Mouse (Mus musculus): Measurements from ENCODE around the gene Lrpprc.

GRCm38 (mm10) chr17:84656653-84657421 is 133.8 kb downstream of the Lrpprc start:
- TF ChIP-seq CTCF (IDR thresholded peaks at IDR 0.05; ENCODE audit: low read depth, low read length) (no peak), TAL1 (conservative IDR thresholded peaks at IDR 0.05; ENCODE audit: low read depth, low read length) (no peak), GATA1 (IDR thresholded peaks at IDR 0.05; ENCODE audit: borderline replicate concordance, low read length) (no peak)
